Mouse (Mus musculus) layer of hippocampus, adult 8-10 months (tissue): ENCODE measurements around the gene Ttc27. TPM values are rescaled to one million over a fixed set of nuclear protein-coding genes. Genes with fewer than 3 reads are reported as not detected.

Source experiments
- DNase-seq, 2 experiments: peaks; one replicate each; pipeline ENCODE4 v3.0.0; 2022; ENCODE audit warnings: low spot score in 2 of 2
- total RNA-seq, 4 experiments: library from RNA; stranded (reverse); gene quantifications; 2 replicates each; pipeline ENCODE4 v1.2.4; 2022

Ttc27 gene
- total RNA-seq, 4 experiments from 2014 or later, result 24.2 to 28.8 (median 25.5) TPM

DNA sequence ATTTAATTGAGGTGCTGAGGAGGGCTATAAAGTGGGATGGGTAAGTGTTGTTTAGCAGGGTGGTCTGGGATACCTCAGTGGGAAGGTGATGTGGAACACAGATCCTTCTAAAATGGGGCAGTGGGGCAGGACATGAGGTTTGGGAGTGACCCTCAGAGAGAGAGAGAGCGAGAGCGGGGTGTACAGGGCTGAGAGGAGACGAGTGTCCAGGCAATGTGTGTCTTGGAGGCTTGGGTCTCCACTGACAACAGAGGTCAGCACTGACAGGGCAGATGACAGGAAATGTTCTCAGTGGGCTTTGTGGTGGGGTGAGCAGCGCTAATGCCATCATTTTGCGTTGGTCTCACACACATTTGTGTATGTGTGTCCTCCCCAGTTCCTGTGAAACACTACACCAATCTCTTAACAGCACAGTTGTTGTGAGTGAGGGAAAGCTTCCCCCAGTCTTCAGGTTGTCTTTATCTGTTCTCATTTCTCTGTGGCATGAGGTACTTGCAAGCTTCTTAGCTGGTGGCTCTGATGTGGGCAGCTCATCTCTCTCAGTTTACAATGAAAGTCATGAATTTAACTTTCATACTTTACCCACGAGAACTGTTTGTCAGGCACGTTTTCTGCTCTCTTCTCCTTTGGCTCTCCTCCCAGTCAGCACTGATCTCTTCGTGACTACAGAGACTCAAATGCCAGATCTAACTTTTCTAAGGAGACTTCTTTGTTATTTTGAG lies 35.5 kb downstream of the Ttc27 start:
- DNase-seq, result no peak

- DNase-seq, result no peak
These were observed 36.1 kb downstream of the Ttc27 start for GRCm38 (mm10) chr17:74753628-74754104.

DNA sequence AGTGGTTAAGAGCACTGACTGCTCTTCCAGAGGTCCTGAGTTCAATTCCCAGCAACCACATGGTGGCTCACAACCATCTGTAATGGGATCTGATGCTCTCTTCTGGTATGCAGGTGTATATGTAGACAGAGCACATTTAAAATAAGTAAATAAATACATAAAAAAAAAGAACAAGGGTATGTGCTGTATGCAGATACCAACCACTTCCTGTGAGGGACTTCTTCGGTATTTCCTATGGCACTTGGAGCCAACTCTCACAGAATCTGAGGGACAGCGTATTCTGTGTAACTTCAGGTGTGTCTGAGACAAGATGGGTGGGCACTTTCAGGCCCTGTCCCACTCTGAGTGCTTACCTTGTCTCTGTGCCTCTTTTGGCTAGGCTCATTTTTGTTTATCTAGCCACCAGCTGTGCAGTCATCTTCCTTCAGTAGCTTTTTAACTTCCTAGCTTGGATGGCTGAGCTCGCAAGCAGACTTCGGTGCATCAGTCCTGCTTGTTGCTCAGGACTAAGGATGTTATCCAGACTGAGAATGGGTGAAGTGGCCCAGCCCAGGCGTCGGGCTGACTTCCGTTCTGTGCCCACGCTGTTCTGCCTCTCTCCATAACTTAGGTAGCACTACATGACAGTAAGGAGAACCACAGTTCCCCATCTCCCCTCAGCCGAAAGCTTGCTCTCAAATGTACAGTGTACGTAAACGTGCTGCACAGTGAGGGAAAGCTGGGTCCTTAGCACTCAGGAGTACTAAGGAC lies 37.0 kb downstream of the Ttc27 start:
- DNase-seq, result no peak

GRCm38 (mm10) chr17:74769390-74769811 lies 51.9 kb downstream of the Ttc27 start:
- DNase-seq, result no peak

DNA sequence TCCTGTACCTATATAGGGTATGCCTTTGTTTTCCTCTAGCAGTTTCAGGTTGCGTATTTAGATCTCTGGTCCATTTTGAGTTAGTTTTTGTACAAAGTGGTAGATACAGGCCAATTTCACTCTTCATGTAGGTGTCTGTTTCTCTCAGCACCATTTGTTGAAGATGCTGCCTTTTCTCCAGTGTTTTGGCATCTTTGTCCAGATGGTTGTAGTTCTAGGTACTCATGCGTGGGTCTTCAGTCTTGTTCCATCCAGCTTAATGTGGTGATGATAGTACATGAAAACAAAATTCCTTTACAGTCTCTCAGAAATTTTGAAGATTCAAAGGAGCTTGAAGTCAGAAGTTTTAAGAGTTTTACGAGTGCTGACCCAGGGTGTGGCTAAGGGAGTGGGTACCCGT lies 54.8 kb downstream of the Ttc27 start:
- DNase-seq, result no peak

GRCm38 (mm10) chr17:74773556-74773955 lies 56.0 kb downstream of the Ttc27 start:
- DNase-seq, result no peak

DNA sequence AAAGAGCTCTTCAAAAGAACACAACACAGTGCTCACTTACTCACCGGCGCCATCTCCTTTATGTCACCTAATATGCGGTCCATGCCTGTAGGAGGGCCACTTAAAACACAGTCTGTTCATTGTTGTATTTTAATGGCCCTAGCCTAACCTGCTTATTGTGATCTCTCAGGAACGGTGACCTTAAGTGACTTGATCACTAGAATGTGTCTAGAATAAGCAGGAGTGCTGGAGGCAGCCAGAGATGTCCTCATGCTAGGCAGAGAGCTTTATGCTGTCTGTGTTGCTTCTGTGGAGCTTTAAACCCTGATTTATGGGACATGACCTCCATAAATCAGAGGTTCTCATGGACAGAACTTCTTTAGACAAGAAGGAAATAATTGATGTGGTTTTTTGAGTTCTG lies 62.6 kb downstream of the Ttc27 start:
- DNase-seq, result no peak

GRCm38 (mm10) chr17:74780627-74781026 lies 63.1 kb downstream of the Ttc27 start:
- no peak for DNase-seq

DNA sequence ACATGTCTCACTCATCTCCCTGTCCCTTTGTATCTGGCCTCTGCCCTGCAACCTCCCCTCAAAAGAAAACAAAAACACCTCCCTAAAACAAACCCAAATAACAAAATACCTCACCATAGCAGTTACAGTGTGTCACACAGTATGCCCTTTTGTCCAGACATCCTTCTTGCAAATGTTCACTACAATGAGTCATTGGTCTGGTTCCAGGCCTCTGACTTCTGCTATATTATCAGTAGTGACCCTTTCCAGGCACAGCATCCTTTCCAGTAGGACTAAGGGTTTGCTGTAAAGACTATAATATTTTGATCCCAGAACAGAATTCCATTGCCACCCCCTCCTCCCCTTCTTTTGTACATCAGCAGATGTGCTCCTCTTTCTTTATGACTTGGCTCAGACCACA lies 64.4 kb downstream of the Ttc27 start:
- no peak for DNase-seq

DNA sequence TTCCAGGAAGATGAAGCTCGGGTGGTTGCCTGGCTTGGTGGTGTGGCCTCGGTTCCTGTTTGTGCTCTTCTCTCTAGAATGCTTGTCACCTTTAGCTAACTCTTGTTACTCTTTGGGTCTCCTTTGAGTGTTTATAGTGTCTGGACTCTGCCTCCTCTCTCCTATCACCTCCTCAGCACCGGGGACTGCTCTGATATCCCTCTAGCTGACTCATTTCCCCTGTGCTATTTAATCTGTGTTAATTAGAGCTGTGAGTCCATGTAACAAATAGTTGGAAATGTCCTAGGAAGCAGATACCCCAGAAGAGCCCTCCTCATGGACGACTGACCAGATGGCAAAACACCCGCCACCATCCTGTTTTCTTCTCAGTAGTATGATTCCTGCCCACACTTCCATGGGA lies 68.1 kb downstream of the Ttc27 start:
- DNase-seq, result no peak

DNA sequence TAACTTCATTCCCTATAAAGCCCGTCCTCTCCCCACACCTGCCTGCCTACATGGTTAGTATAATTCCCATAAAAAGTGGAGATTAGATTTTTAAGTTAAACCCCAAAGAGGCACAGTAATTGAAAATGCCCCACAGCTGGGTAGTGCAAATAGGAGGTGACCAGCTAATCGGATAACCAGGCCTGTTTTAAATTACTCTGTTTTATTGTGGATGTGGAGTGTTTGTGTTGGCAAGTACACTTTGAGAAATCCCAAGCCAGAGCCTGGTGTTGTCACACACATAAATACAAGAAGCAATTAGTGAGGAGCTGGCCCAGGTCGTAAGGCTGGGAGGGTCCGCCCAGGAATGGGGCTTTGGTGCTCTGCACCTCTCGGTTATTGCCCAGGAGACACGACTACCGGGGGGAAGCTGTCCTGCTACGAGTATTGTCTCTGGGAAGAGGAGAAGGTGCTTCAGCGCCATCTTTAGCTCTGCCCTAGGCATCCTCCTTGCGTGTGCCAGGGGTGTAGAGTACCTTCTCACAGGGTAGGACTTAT lies 68.7 kb downstream of the Ttc27 start:
- DNase-seq, result no peak

DNA sequence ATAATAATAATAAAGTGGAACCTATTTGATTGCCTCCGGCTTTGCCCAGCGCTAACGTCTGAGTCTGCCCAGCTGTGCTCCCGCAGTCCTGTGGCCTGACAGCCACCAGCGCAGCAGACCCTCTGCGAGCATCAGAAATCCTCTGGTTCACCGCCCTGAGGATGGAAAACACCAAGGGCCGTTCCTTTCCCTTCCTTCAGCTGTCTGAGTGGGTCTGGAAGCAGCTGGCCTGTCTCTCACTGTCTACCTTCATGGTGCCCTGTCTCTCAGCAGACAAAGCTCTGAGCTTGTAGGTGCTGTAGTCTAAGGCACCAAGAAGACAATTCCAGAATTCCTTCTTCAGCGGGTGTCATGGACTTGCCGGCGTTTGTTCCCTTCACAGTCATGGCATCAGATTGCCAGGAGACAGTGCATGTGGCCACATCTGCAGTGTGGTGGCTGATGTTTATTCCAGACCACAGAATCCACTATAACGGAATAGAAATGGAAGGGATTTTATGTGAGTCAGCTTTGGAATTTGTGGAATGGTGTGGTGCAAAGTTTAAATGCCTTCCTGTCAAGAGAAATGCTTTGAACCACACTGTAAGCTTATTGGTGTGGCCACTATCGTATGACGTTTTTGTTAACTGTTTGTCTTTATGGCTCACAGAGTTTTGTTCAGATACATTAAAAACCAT lies 78.6 kb downstream of the Ttc27 start:
- DNase-seq, result no peak

- no peak for DNase-seq
These were observed 82.3 kb downstream of the Ttc27 start for GRCm38 (mm10) chr17:74799865-74800264.

DNA sequence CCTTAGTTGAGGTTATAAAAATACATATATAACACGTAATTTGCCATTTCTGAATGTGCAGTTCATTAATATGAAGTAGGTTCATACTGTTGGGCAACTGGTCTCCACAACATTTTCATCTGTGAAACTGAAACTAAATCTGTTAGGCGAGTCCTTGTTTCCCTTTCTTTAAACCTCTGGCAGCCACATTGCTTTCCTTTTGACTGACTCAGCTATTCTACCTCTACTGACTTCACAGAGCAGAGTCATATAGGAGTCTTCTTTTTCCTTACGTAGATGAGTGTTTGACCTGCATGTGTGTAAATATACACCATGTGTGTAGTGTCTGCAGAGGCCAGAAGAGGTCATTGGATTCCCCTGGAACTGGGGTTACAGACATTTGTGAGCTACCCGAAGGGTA lies 85.2 kb downstream of the Ttc27 start:
- DNase-seq, result no peak

DNA sequence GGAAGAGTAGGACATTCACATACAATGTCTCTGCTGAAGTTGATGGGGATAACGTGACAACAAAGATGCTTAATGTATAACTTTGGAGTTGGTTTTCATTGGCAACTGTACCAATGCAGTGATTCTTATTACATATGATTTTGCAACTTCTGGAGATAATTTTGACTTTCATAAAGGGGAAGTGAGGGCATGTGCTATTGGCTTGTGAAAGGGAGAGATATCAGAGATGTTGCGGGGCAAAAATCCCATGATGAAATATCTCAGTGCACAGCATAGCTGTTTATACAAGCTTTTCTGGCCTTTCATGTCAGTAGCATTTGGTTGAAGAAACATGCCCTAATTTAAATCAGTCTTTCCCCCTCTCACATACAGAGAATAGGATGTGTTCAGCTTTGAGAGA lies 86.3 kb downstream of the Ttc27 start:
- no peak for DNase-seq

- DNase-seq, result no peak
These were observed 86.9 kb downstream of the Ttc27 start for GRCm38 (mm10) chr17:74804321-74804930.

DNA sequence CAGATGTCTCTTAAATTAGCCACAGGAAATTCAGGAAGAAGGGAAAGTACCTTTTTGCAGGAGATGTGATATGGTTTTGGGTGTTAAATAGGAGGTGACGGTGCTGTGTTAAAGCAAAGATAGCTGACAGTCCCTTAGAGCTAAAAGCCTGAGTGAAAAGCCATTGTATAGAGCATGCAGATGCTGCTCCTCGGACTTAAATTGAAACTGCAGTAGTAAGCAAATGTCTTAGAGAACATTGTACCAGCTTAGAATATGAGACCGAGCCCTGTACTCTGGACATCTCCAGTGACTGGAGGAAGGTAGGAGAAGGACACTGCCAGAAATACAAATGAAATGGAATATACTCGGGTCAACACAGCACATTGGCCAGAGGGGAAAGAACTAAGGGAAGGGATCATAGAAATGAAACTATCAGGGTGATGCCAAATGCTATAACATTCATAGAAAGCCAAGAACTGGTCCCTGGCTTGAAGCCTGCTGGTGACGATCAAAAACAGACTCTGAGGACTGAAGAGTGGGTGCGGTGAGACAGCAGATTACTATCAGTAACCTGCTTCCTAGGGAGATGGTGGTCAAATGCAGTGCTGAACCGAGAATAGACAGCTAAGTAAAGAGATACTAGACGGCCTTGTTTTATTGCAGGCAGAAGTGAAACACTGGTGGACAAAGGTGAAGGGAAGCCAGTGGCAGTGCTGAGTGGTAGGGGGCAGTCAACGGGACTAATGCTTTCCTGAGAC lies 90.1 kb downstream of the Ttc27 start:
- no peak for DNase-seq

DNA sequence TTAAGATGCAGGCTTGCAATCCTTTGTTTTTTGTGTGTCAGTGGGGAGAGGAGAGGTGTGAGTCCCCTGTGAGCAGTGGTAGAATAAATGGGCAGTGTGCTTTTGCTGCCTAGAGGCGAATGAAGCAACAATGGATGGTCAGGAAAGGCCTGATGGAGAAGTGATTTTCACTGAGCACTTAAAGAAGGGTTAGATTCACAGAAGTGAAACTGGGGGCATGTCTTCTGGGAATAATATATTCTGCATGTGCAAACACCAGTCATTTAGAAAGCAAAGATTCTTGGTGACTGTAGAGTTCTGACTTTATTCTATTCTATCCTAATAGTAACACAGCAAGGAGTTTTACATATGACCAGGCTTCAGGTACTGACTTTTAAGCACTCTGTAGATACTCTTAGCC lies 90.8 kb downstream of the Ttc27 start:
- no peak for DNase-seq

DNA sequence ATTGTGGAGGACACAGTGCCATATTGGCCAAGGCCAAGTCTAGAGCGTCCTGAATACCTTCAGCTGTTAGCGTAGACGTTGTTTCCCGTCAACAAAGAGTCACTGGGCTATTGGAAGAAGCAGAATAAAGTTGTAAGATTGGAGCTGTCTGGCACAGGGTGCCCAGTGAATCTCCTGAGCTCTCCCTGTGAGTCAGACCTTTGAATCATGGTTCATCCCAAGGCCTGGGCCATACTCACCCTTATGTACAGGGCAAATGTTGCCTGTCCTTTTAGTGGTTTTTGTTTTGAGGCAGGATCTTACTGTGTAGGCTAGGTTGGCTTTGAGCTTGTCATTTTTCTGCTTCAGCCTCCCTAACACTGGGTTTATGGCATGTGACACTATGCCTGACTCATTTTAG lies 91.4 kb downstream of the Ttc27 start:
- DNase-seq, result no peak

- DNase-seq, result no peak
These were observed 93.5 kb downstream of the Ttc27 start for GRCm38 (mm10) chr17:74810892-74811625.
